Mouse (Mus musculus) heart, adult 2 months (tissue): Measurements from ENCODE around the gene Zfp664.

Source experiments
- CTCF ChIP-seq: fragments of 200-600 bp; IDR thresholded peaks from 2 replicates; pipeline ENCODE4 v1.8.1; 2022; ENCODE audit warnings: antibody characterized with exemption, mild to moderate bottlenecking, moderate library complexity
- POLR2A ChIP-seq: fragments of 200-500 bp; IDR thresholded peaks from 2 replicates; pipeline ENCODE4 v1.6.1; 2011; ENCODE audit warnings: mild to moderate bottlenecking, low read depth, low read length, control low read depth; ENCODE audit not compliant: insufficient read depth

GRCm38 (mm10) chr5:124847014-124847413, 15.5 kb upstream of the Zfp664 start:
- TF ChIP-seq CTCF: no peak
- no peak for TF ChIP-seq POLR2A
